Mouse (Mus musculus) liver, adult 2 months (tissue): ENCODE results near the gene Dlg2.

Source experiments
- CTCF ChIP-seq: fragments of 200-500 bp; IDR thresholded peaks from 2 replicates; pipeline ENCODE4 v1.5.1; 2011; ENCODE audit warnings: low read depth, low read length, control low read depth
- POLR2A ChIP-seq: fragments of 200-500 bp; IDR thresholded peaks from 2 replicates; pipeline ENCODE4 v1.6.1; 2011; ENCODE audit warnings: low read length, control low read depth; ENCODE audit not compliant: insufficient read depth; ENCODE audit errors: extremely low read depth

DNA sequence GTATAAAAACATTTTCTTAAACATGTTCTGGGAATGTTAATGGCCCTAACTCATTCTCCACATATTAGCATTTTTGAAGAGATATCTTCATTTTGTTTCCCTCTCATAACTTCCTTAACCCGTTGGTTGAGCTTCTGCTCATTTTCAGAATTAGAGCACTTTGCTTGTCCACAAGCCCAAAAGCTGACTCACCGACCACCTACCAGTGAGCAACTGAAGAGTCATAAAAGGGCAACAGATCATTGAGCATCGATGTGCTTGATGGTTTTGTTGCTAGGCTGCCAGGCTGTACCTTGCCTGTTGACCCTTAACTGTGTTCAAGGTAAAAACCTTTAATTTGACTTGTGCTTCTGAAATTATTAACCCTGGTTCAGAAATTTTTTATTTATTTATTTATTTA, 1440.3 kb downstream of the Dlg2 start:
- no peak for TF ChIP-seq CTCF
- no peak for TF ChIP-seq POLR2A
